Mouse (Mus musculus): ENCODE data around the gene Meiob.

GRCm38 (mm10) chr17:24780821-24781220, 23.3 kb upstream of the Meiob start:
- no peak for TF ChIP-seq CHD2 (IDR thresholded peaks at IDR 0.05; ENCODE audit: low read depth, low read length)
- TF ChIP-seq HCFC1 (IDR thresholded peaks at IDR 0.05; ENCODE audit: borderline replicate concordance, insufficient read depth, low read length) = no peak
